Mouse (Mus musculus) intestine, postnatal 0 days (tissue): ENCODE measurements at regions not wholly inside any gene's neighbourhood (a gene's known extent, or its start where the extent isn't known, plus 50 kb on each side); places are given as distances from the start of the nearest gene placed in this dataset.

Experiments used
- ATAC-seq: fragments of 200-750 bp; cut with Nextera tagmentation; 2 replicates; pipeline ENCODE4 v1.8.0; 2017; ENCODE audit warnings: mild to moderate bottlenecking, moderate TSS enrichment, moderate library complexity
- H3K27ac ChIP-seq: fragments of 300-500 bp; sonication (generic); 2 replicates; pipeline ENCODE4 v1.5.1; 2014; ENCODE audit warnings: mild to moderate bottlenecking, low read depth, low read length, moderate library complexity
- H3K27me3 ChIP-seq: fragments of 300-500 bp; sonication (generic); replicated peaks from 2 replicates; pipeline ENCODE4 v1.6.1; 2014; ENCODE audit warnings: low read length, mixed read lengths; ENCODE audit not compliant: control insufficient read depth, insufficient read depth
- H3K36me3 ChIP-seq: fragments of 300-500 bp; sonication (generic); 2 replicates; pipeline ENCODE4 v1.6.1; 2014; ENCODE audit warnings: mild to moderate bottlenecking, moderate library complexity; ENCODE audit not compliant: control insufficient read depth, insufficient read depth
- H3K4me1 ChIP-seq: fragments of 300-500 bp; sonication (generic); replicated peaks from 2 replicates; pipeline ENCODE4 v1.6.1; 2014; ENCODE audit warnings: antibody characterized with exemption, low read length, mixed read lengths; ENCODE audit not compliant: control insufficient read depth, insufficient read depth
- H3K4me2 ChIP-seq: fragments of 300-500 bp; sonication (generic); replicated peaks from 2 replicates; pipeline ENCODE4 v1.6.1; 2014; ENCODE audit warnings: low read depth, mild to moderate bottlenecking, moderate library complexity
- H3K4me3 ChIP-seq: fragments of 300-500 bp; sonication (generic); 2 replicates; pipeline ENCODE4 v1.5.1; 2014; ENCODE audit warnings: low read depth, low read length
- H3K9ac ChIP-seq: fragments of 300-500 bp; sonication (generic); 2 replicates; pipeline ENCODE4 v1.6.1; 2014; ENCODE audit warnings: mild to moderate bottlenecking, low read depth, low read length
- H3K9me3 ChIP-seq: fragments of 300-500 bp; sonication (generic); 2 replicates; pipeline ENCODE4 v1.6.1; 2016; ENCODE audit warnings: mixed run types; ENCODE audit not compliant: control insufficient read depth
- CTCF ChIP-seq: sonication (generic); IDR thresholded peaks from 2 replicates; pipeline ENCODE4 v1.5.1; 2016; ENCODE audit warnings: low read depth, mild to moderate bottlenecking, control low read depth, antibody characterized with exemption, moderate library complexity
- whole genome bisulfite sequencing: fragments of 180-500 bp; shearing (Covaris S2); extraction: QIAGEN DNeasy Blood & Tissue Kit; methylation state at CpG from one replicate; pipeline ENCODE4 v1.1.7; 2014; 5-methylcytosine and 5-hydroxymethylcytosine counted together

GRCm38 (mm10) chr11:52644081-52644768 is 120.2 kb upstream of the Fstl4 start:
- Histone ChIP-seq H3K9me3 (no peaks in the 10 kb centered on the region), H3K36me3 (no peaks in the 10 kb centered on the region), H3K4me2 (no peak overlapping the region), H3K4me1 (no peaks in the 10 kb centered on the region), H3K27ac (no peak overlapping the region), H3K27me3 (no peaks in the 10 kb centered on the region), H3K4me3 (no peak overlapping the region), H3K9ac (no peak overlapping the region)
- ATAC-seq = no peak
- 16% methylated on average over 6 of the region's 6 CpGs for WGBS
- no peak for TF ChIP-seq CTCF

GRCm38 (mm10) chr11:52648176-52648839 is 116.1 kb upstream of the Fstl4 start:
- Histone ChIP-seq H3K4me3 (no peak overlapping the region), H3K4me2 (no peak overlapping the region), H3K9me3 (no peaks in the 10 kb centered on the region), H3K27me3 (no peaks in the 10 kb centered on the region), H3K9ac (no peak overlapping the region), H3K36me3 (no peaks in the 10 kb centered on the region), H3K4me1 (no peaks in the 10 kb centered on the region), H3K27ac (no peak overlapping the region)
- TF ChIP-seq CTCF = no peak
- 53% methylated on average over 15 of the region's 15 CpGs for WGBS
- ATAC-seq = no peak

DNA sequence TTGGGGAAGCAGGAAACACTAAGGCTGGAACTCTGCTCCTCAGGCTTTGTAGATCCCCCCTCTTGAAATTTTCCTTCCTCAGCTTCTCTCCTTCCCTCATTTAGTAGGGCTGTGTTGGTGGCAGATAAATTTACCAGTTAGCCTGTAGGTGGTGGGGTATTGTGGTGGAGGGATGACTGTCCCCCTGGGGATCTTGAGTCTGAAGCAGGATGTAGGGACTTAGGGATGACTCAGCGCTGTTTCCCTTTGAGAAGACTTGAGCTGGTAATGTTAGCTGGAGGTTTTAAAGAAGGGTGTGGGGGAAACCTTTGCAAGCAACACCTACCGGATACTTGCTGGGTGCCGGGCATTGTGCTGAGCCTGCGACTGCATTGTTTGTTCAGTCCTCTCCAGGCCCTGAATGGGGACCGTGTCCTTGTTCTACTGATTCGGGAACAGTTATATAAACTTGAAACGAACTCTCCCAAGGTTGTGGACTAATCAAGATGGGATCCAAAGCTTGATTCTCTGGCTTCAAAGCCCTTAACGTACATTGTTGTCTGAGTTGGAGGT is 115.5 kb upstream of the Fstl4 start:
- no peak overlapping the region for H3K4me3 ChIP-seq
- ATAC-seq = no peak
- no peak overlapping the region for H3K4me2 ChIP-seq
- 68% methylated on average over 8 of the region's 8 CpGs for WGBS
- no peak overlapping the region for H3K9ac ChIP-seq
- H3K36me3 ChIP-seq = no peaks in the 10 kb centered on the region
- TF ChIP-seq CTCF = no peak
- H3K4me1 ChIP-seq = no peaks in the 10 kb centered on the region
- no peak overlapping the region for H3K27ac ChIP-seq
- no peaks in the 10 kb centered on the region for H3K27me3 ChIP-seq
- no peaks in the 10 kb centered on the region for H3K9me3 ChIP-seq

DNA sequence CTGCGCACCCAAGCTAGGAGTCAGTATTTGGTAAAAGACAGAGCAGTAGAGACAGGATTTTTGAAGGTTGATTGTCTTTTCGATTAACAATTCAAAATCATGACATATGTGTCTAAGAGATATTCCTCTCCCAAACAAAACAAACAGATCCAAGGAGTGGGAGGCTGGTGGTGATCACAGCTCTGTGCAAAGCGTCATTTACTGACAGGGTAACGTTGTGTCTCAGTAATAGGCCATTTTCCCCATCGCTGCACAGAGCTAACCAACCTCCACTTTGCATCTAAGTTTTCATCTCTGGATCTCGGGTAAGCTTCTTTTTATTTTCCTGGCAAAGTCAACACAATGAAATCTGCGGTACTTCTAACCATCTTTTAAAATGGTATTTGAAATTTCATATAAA is 109.8 kb upstream of the Fstl4 start:
- Histone ChIP-seq H3K4me3 (no peak overlapping the region), H3K36me3 (no peaks in the 10 kb centered on the region), H3K9ac (no peak overlapping the region), H3K9me3 (no peaks in the 10 kb centered on the region), H3K27ac (no peak overlapping the region), H3K27me3 (no peaks in the 10 kb centered on the region), H3K4me2 (no peak overlapping the region), H3K4me1 (no peaks in the 10 kb centered on the region)
- TF ChIP-seq CTCF = no peak
- WGBS = 81% methylated on average over 7 of the region's 7 CpGs
- ATAC-seq = no peak

DNA sequence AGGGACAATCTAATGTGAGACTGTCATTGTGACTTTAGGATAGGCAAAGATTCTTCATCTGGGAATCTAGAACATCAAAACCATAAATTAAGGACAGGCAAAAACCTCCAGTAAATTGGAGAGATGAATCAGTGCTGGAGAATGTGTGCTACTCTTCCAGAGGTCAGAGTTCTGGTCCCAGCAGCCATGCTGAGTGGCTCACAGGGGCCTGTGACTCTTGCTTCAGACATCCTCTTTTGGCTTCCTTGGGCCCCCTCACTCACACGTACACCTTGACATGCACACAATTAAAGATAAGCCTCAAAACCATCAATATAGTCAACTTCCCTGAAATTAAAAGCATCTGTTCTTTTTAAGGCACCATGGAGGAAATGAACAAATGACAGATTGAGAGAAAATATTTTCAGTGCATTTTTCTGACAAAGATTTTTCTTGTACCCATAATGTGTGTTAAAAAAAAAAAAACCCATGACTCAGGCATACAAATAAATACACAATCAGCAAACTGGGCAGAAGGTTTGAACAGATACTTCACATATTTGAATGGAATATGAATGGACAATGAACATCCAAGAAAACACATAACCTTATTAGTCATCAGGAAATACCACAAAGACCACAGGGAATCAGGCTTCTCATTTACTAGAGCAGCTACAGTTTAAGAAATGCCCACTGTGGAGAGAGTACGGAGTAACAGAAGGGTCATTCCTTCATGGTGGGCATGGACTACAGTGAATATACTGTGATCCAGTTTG is 108.5 kb upstream of the Fstl4 start:
- Histone ChIP-seq H3K36me3 (no peaks in the 10 kb centered on the region), H3K27ac (no peak overlapping the region), H3K4me3 (no peak overlapping the region), H3K4me2 (no peak overlapping the region), H3K9ac (no peak overlapping the region), H3K4me1 (no peaks in the 10 kb centered on the region), H3K27me3 (no peaks in the 10 kb centered on the region), H3K9me3 (no peaks in the 10 kb centered on the region)
- TF ChIP-seq CTCF = no peak
- WGBS = 60% methylated on average over 2 of the region's 2 CpGs
- no peak for ATAC-seq

GRCm38 (mm10) chr11:52661234-52661633 is 103.2 kb upstream of the Fstl4 start:
- TF ChIP-seq CTCF = no peak
- ATAC-seq = no peak
- 76% methylated on average over 12 of the region's 12 CpGs for WGBS

More at GRCm38 (mm10) chr11:52661234-52661633, 103.2 kb upstream of the Fstl4 start:
- Histone ChIP-seq H3K9me3 (no peaks in the 10 kb centered on the region), H3K27ac (no peak overlapping the region), H3K4me3 (no peak overlapping the region), H3K9ac (no peak overlapping the region), H3K36me3 (no peaks in the 10 kb centered on the region), H3K4me2 (no peak overlapping the region), H3K4me1 (no peaks in the 10 kb centered on the region), H3K27me3 (no peaks in the 10 kb centered on the region)
